Comparison of ENCODE assay signal across 8 mouse cellular contexts in the genomic region with DNA sequence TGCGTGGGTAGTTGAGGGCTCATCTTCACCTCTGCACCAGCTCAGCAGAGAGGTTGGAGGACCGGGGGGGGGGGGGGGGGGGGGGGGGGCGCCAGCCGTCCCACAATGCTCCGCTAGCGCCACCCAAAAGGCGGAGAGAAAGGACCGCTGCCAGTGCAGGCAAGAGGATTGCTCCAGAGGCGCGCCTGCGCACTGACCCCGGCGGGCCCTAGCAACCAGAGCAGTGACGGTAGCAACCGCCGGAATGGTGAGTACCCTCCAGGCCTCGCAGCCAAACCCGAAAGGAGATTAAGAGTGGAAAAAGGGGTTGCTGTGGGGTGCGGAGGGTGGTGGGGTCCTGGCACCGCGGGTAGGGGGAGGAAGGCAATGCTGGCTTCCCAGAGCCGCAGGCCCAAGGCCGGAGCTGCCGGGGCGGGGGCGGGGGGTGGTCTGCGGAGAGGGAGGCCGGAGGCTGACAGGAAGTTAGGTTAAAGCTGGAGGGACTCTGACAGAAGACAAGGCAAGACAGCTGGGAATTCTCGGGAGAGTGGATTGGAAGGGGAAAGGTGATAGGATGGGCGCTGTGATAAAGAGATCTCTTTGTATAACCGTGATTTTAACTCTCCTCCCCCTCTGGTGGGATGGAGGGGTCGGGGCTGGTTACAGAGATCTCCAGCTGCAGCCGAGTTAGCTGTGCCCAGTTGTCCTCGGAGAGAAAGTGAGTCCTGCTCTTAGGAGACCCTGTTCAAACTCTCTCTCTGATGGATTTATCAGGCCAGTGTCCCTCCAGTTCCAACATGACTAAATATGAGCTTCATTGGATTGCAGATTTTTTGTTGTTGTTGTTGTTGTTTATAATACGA. TPM values are rescaled to one million over a fixed set of nuclear protein-coding genes. Genes with fewer than 3 reads are reported as not detected.
DNase-seq lines count a peak whose midpoint lies in the region; ATAC-seq lines count a peak whose summit lies in the region.

A gene (plus strand): TSS at position 214 of the 842 bp plus-strand sequence.

- H3K9me3 ChIP-seq in intestine, embryonic 16.5 days (ENCODE audit: control insufficient read depth, low read length): no peaks in the 10 kb centered on the region

- peak within 1 kb of the TSS; percentile 78 for H3K4me3 ChIP-seq in intestine, embryonic 16.5 days (ENCODE audit: low read length)

- no peaks in the 10 kb centered on the region for H3K27me3 ChIP-seq in intestine, embryonic 16.5 days (replicated peaks; ENCODE audit: control insufficient read depth, insufficient read depth, low read length)

- DNase-seq in adrenal gland, adult 8-10 months: peak; percentile 85
- peak; percentile 93 for DNase-seq in embryo, embryonic 9.5 days (ENCODE audit: extremely low spot score)
- DNase-seq in gastrocnemius, postnatal 4 days (ENCODE audit: low spot score in 2 of 2): peak; percentile 82 to 90
- peak; percentile 86 to 90 for DNase-seq in left cerebral cortex, postnatal 25 days (ENCODE audit: low spot score in 2 of 2)
- peak; percentile 95 for DNase-seq in mesoderm, embryonic 11.5 days (ENCODE audit: low read depth, low spot score)
- peak; percentile 80 to 85 for DNase-seq in right cerebral cortex, postnatal 36 days (ENCODE audit: low spot score in 2 of 2)
- DNase-seq in urinary bladder, postnatal 4 days (ENCODE audit: low spot score in 2 of 2): peak; percentile 84 to 89

- peak; percentile 98 for ATAC-seq in intestine, embryonic 16.5 days

- WGBS in intestine, embryonic 16.5 days: 2% methylated on average over 31 of the region's 35 CpGs

- intact Hi-C loops in left cerebral cortex, postnatal 25 days (cut with DNase I): no loop called here

- peak within 1 kb of the TSS; percentile 16; the same call in 1 of the 2 replicates for H3K27ac ChIP-seq in intestine, embryonic 16.5 days (ENCODE audit: low read length)

- H3K4me1 ChIP-seq in intestine, embryonic 16.5 days (ENCODE audit: control insufficient read depth, insufficient read depth, low read length): peaks cover 6% of the 10 kb centered on the region

- no peaks in the 10 kb centered on the region for H3K36me3 ChIP-seq in intestine, embryonic 16.5 days (ENCODE audit: control insufficient read depth, insufficient read depth, low read length)

- peak within 1 kb of the TSS; percentile 85 for H3K4me2 ChIP-seq in intestine, embryonic 16.5 days (ENCODE audit: low read depth, low read length)

- H3K9ac ChIP-seq in intestine, embryonic 16.5 days (ENCODE audit: low read depth, low read length): peak within 1 kb of the TSS; percentile 75

RNA-seq across cellular contexts. Expression of the gene that starts here (rescaled TPM):
- total RNA-seq in adrenal gland, adult 8-10 months (2022): 10 to 100 TPM; 14.9 to 30.8 (median 22.0) TPM
- total RNA-seq in gastrocnemius, postnatal 4 days (2021): 10 to 100 TPM; 10.2 to 14.8 TPM
- polyA plus RNA-seq in intestine, embryonic 16.5 days (2015; fragmentation: Nextera tagmentation; extraction: Ambion mirVana): 2.4 and 3.4 TPM in 2 replicates
- 100 to 1,000 TPM; 104 to 108 TPM for total RNA-seq in left cerebral cortex, postnatal 25 days (2021)

Comparison
In these comparisons a context has a peak if more than half of its experiments do, and no peak if none do; other contexts are left out.
1. Peak in every context shown above with its lines: DNase-seq, ATAC-seq, H3K4me3 ChIP-seq and H3K27ac ChIP-seq.